Mouse (Mus musculus): ENCODE measurements around the gene Hps4.

DNA sequence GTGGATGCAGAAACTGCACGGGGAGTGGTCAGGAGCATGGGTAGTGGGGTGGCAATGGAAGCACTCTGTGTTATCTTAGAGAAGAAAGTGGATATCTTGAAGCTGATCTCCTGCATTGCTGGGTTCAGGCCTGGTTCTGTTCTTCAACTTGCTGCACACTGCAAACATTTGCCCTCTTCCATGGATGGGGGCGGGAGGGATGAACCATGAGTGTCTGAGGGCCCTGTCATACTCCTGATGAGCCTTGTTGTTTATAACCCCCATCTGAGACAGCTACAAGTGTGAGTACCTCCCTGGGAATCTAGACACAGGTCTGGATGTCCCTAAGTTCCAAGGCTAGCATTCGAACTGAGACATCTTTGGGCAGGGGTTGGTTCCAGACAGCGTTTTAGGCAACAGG is 21.5 kb upstream of the Hps4 start:
- TF ChIP-seq CTCF (IDR thresholded peaks at IDR 0.05; ENCODE audit: insufficient read depth, low read depth, low read length) (no peak), POLR2A (IDR thresholded peaks at IDR 0.05; ENCODE audit: insufficient read depth, low read depth, low read length) (no peak)

Data from olfactory bulb, adult 2 months (tissue).